Mouse (Mus musculus): ENCODE measurements at regions not wholly inside any gene's neighbourhood (a gene's known extent, or its start where the extent isn't known, plus 50 kb on each side); places are given as distances from the start of the nearest gene placed in this dataset.

DNA sequence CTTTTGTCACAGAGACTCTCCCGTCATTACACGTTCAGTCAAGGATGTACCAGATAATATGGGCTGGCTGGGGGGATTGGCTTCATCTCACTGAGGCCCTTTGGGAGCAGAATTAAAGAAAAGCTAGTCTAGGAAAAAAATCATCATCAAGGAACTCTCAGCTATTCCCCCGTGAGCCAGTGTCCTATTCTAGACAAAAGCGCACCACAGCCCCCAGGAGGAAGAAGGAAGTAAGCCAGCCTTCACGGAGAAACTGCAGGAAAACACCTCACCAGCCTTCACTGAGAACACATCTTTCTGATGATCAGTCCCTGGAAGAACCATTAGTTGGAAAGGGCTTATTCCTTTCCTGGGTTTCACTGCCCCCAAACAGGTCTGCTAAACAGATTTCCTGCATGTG lies 154.8 kb upstream of the Dapk1 start:
- DNase-seq (ENCODE audit: low read depth, low spot score): no peak
- H3K36me3 ChIP-seq (ENCODE audit: control insufficient read depth, insufficient read depth, low read length, poor library complexity, severe bottlenecking): no peaks in the 10 kb centered on the region
- H3K27me3 ChIP-seq (ENCODE audit: control insufficient read depth, insufficient read depth, low read length, poor library complexity, severe bottlenecking): no peaks in the 10 kb centered on the region

DNA sequence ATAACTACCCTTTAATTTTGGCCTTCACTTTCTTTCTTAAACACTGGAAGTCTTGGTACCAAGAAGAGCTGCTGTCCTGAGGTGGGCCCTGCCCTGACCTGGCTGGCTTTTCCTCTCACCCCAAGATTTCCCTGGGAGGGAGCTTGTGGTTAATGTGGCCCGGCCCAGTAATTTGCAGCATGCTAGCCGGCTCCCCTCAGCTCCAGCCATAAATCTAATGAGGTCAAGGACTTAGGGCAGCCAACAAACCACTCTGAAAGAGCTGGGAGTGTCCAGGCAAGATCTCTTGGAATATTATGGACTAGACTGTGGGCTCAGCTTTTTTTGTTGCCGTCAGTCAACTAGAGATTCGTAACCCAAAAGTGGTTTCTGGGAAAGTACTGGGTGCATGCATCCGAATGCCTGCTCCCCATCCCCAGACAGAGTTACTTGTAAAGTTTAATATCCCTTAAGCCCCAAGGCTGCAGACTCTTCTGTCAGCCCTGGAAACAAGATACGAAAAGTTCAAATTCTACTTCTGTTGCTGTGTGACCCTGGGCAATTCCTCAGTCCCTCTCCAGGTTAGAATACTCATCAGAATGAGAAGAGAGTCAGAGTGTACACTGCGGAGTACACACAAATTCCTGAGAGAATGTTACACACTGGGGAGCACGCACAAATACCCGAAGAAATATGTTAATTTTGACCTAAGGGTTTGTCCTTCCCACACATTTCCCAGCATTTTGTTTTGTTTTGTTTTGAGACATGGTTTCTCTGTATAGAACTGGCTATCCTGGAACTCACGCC lies 150.8 kb upstream of the Dapk1 start:
- Histone ChIP-seq H3K27me3 (ENCODE audit: control insufficient read depth, insufficient read depth, low read length, poor library complexity, severe bottlenecking) (no peaks in the 10 kb centered on the region), H3K36me3 (ENCODE audit: control insufficient read depth, insufficient read depth, low read length, poor library complexity, severe bottlenecking) (no peaks in the 10 kb centered on the region)
- DNase-seq (ENCODE audit: low read depth, low spot score): no peak

DNA sequence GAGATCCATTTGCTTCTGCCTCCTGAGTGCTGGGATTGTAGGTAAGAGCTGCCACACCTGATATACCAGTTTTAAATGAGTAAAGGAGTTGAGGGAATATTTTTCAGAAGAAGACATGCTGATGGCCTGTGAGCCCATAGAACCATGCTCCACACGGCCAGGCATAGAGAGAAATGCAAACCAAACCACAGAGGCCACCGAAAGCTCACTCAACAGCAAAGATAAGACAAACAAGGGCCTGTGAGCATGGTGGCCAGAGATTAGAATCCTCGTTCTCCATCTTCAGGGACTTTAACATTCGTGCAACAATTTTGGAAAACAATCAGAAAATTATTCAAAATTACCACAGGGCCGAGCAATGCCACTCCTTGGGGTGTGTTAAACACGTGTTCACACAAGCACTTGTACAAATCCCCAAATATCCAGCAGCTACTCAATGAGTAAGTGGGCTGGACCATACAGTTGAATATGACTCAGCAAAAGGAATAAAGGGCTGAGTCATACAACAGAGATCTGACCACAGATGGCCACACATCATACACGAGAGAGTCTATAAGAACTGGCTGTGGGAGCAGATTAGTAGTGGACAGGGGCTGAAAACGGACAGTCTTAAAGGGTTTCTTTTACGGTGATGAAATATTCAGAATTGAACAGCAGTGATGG lies 147.8 kb upstream of the Dapk1 start:
- no peak for DNase-seq (ENCODE audit: low read depth, low spot score)
- H3K27me3 ChIP-seq (ENCODE audit: control insufficient read depth, insufficient read depth, low read length, poor library complexity, severe bottlenecking): no peaks in the 10 kb centered on the region

DNA sequence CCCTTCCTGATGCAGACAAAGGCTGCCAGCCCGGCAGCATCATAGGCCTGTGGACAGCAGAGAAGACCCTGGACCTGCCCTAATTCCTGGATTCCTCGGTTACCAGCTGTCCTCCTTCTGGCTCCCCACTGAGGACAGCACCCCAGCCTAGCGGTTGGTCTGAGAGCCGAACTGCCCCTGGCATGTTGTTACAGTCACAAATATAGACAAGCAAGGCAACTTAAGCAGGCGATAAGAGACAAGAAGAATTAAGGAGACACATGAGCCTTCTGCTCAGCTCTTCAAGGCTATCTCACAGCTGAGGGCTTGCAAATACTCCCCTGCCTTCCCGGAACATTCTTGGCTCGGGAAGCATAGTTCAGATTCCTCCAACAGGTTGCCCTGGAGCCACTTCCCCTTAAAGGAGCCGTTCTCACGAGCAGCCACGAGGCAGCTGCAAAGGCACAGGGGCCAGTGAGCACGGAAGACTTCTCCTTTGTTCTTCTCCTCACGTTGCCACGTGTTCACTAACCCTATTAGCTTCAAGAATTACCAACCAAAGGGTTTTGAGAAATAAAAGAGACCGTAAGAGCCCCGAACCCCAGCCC lies 146.6 kb upstream of the Dapk1 start:
- Histone ChIP-seq H3K27me3 (ENCODE audit: control insufficient read depth, insufficient read depth, low read length, poor library complexity, severe bottlenecking) (no peaks in the 10 kb centered on the region), H3K36me3 (ENCODE audit: control insufficient read depth, insufficient read depth, low read length, poor library complexity, severe bottlenecking) (no peaks in the 10 kb centered on the region)
- no peak for DNase-seq (ENCODE audit: low read depth, low spot score)

More for the DNA sequence above, 147.8 kb upstream of the Dapk1 start:
- no peaks in the 10 kb centered on the region for H3K36me3 ChIP-seq (ENCODE audit: control insufficient read depth, insufficient read depth, low read length, poor library complexity, severe bottlenecking)

DNA sequence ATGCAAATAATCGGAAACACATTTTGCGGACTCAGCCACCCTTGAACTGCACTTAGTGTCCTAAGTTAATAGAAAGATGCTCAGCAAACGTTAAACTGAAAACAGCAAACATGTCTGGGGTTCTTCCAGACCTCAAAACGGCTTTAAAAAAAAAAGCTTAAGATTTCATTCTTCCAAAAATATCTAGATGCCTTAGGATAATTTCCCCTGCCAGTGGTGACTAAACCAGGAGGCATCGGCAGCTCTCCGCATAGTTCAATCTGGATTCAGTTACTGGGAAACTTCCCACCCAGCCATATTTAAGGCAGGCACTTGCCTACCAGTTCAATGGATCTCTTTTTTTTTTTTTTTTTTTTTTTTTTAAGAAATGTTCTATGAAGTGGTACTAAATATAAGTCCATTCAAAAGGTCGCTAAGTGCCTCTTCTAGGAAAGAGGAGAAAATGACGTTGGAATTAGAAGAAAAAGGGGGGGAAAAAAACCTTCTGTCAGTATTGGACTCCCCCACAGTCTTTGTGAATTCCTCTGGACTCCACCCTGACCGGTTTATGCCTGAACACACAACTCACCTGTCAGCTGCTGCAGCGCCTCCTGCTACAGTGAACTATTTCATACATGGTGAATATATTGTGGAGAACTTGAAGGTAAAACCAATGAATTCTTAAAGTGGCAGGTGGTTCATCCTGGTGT lies 145.7 kb upstream of the Dapk1 start:
- no peaks in the 10 kb centered on the region for H3K36me3 ChIP-seq (ENCODE audit: control insufficient read depth, insufficient read depth, low read length, poor library complexity, severe bottlenecking)
- DNase-seq (ENCODE audit: low read depth, low spot score): no peak
- H3K27me3 ChIP-seq (ENCODE audit: control insufficient read depth, insufficient read depth, low read length, poor library complexity, severe bottlenecking): no peaks in the 10 kb centered on the region

DNA sequence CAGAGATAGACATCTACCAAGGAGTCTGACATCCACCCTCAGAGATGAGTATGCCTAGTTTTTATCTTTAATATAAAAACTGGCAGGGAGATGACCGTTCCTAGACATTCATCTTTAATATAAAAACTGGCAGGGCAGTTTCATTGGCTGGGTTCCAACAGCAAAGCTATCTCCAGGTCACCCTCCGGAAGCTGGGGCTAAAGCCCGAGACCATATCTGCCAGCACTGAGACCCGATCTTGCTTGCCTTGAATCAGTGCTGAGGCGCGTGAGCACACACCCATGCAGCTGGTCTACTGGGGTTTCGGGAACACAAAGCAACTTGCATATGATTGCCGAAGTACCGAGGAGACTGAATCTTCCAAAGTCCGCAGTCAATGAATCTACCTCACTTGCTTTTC lies 144.5 kb upstream of the Dapk1 start:
- H3K27me3 ChIP-seq (ENCODE audit: control insufficient read depth, insufficient read depth, low read length, poor library complexity, severe bottlenecking): no peaks in the 10 kb centered on the region
- no peaks in the 10 kb centered on the region for H3K36me3 ChIP-seq (ENCODE audit: control insufficient read depth, insufficient read depth, low read length, poor library complexity, severe bottlenecking)
- no peak for DNase-seq (ENCODE audit: low read depth, low spot score)

DNA sequence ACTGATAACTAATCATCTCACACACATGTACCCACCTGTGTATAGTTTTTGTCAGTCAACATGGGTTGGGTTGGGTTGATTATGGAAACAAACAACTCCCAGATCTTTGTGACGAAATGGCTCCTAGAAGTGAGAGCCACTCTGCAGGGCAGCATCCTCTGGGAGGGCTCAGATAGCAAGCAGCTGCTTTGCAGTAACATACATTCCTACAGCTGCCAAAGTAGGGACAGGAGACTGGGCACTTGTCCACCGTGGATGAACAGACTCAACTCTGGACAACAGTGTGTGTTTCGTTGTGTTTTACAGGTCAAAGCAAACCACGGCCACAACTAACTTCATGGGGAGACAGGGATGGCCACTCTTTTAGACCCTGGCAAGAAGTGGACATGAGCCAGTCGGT lies 142.7 kb upstream of the Dapk1 start:
- DNase-seq (ENCODE audit: low read depth, low spot score): no peak
- H3K36me3 ChIP-seq (ENCODE audit: control insufficient read depth, insufficient read depth, low read length, poor library complexity, severe bottlenecking): no peaks in the 10 kb centered on the region

DNA sequence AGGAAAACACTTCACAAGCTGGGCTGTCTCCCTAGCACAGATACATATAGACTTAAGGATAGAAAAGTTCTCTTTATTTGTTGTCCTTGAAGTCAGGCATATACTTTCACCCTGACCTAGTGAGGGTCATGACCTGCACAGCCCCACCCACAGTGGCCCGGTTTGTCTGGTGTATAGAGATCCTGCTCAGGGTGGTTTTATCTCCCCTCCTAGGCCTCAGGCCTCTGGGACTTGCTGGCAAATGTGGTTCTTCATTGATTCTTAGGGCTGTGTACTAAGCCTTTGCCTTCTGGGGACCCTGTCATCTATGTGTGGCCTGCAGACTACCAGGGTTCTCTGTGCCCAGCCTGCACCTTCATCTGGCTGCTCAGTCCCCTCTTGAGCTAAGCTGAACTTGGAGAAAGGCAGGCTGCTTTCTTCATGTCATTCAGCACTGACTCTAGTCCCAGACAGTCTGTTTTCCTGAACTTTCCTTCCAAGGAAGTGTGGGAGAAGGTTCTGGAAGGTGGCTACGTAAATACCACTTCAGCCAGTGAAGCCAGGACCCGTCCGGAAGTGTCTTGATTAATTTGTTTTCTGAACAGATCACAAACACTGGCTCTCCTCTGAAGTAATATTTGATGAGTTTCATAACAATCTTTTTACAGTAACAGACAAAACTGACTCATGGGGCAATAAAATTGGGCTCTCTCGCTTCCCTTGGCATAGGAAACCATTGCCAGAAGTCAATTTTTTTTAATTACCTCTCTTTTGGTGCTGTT lies 135.0 kb upstream of the Dapk1 start:
- no peak for DNase-seq (ENCODE audit: low read depth, low spot score)
- no peaks in the 10 kb centered on the region for H3K36me3 ChIP-seq (ENCODE audit: control insufficient read depth, insufficient read depth, low read length, poor library complexity, severe bottlenecking)
- H3K27me3 ChIP-seq (ENCODE audit: control insufficient read depth, insufficient read depth, low read length, poor library complexity, severe bottlenecking): no peaks in the 10 kb centered on the region

More for the DNA sequence above, 142.7 kb upstream of the Dapk1 start:
- no peaks in the 10 kb centered on the region for H3K27me3 ChIP-seq (ENCODE audit: control insufficient read depth, insufficient read depth, low read length, poor library complexity, severe bottlenecking)

DNA sequence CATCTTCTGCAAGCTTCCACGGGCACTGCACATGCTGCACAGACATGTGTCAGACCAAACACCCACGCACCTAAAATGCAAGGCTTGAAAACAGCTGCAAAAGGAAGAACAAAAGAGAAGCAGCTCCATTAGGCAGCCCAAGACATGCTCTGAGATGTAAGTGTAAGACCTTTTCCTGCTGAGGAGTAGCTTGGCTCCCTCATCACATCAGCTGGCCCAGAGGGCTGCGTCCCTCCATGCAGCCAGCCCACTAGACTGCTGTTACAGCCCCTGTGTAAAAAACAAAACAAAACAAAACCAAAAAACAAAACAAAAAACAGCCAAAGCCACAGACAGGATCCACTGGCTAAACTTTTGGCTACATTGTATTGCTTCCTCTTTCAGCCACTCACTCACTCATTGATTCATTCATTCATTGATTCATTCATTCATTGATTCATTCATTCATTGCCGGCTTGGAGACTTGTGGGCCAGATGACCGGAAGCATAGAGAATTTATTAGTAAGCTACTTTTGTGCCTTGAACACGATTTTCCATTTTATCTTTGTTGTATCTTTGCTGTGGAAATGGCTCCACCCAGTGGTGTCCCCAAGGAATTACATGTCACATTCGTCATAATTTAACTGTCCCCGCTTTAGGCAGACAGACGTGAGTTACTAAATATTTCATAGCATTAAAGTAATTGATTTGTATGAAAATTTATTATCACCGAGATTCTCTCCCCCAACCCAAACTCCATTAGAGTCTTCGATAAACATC lies 133.7 kb upstream of the Dapk1 start:
- DNase-seq (ENCODE audit: low read depth, low spot score): peak; percentile 9
- Histone ChIP-seq H3K27me3 (ENCODE audit: control insufficient read depth, insufficient read depth, low read length, poor library complexity, severe bottlenecking) (no peaks in the 10 kb centered on the region), H3K36me3 (ENCODE audit: control insufficient read depth, insufficient read depth, low read length, poor library complexity, severe bottlenecking) (no peaks in the 10 kb centered on the region)

DNA sequence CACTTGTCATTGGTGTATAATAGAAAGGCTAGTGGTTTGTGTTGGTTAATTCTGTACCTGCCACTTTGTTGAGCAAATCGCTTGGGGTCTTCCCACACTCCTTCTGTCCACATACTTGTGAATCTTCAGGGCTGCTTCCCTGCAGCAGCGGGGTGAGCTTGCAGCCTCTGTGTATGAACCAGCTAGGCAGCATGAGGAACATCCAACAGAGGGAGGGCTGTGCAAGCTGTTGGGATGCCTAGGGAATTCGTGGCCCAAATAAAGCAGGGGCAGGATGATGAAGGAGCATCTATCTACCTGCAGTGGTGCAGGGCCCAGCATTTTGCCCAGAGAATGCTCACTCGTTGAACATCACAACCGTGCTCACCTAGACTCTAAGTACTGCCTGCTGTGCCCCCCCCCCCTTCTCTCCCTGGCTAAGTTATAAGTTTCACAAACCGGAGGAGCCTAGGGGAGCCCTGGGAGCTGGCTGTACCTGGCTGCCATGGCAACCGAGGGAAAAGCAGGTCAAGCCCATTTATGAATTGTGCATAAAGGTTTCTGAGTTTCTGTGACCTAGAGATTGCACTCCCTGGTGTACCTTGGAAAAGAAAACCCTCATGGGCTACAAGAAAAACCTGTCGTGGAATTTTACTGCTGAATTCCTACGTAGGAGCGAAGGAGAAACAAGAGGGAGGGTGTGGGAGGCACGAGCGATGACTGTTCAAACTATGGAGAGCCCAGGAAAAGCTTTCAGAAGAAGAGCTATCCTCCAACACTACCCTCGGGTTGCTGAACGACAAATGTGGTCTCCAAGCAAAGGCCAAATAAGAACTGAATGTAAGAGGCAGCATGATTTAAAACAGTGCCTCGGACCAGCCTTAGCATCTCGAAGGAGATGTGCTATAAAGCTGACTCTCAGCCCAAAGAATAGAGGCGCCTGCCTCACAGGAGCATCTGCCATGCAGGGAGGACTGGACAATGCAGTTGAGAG lies 131.0 kb upstream of the Dapk1 start:
- Histone ChIP-seq H3K36me3 (ENCODE audit: control insufficient read depth, insufficient read depth, low read length, poor library complexity, severe bottlenecking) (no peaks in the 10 kb centered on the region), H3K27me3 (ENCODE audit: control insufficient read depth, insufficient read depth, low read length, poor library complexity, severe bottlenecking) (no peaks in the 10 kb centered on the region)
- DNase-seq (ENCODE audit: low read depth, low spot score): no peak

DNA sequence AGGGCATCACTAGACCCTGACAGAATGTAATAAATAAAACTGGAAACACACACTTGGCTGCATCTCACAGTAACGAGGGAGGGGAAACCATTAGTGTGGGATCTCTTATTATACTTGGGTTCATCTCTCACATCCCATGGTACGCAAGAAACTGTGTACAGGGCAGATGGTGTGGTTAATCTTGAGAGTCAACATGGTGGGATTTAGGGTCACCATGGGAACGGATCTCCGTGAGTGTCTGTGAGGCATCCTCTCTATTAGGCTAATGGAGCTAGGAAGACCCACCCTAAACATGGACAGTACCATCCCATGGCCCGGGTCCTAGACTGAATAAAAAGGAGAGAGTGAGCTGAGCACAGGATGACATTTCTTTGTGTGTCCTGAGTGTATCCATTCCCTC lies 130.1 kb upstream of the Dapk1 start:
- no peak for DNase-seq (ENCODE audit: low read depth, low spot score)
- H3K27me3 ChIP-seq (ENCODE audit: control insufficient read depth, insufficient read depth, low read length, poor library complexity, severe bottlenecking): no peaks in the 10 kb centered on the region
- H3K36me3 ChIP-seq (ENCODE audit: control insufficient read depth, insufficient read depth, low read length, poor library complexity, severe bottlenecking): no peaks in the 10 kb centered on the region

DNA sequence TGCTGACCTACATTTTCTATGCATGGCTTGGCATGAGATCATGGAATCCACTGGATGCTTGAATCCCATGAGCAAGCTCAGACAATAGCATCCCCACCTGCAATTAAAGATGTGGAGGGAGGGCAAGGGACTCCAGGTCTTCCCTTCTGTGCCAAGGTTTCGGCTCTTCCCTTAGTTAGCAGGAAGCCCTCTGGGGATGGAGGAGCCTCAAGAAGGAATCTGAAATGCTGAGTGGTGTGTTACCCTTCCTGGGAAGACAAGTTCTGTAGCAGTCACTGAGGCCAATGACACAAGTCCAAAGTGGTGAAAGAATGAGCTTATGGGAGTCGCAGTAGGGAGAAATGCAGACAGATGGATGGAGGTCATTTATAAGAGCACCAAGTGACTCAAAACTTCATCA lies 125.4 kb upstream of the Dapk1 start:
- no peak for DNase-seq (ENCODE audit: low read depth, low spot score)
- H3K36me3 ChIP-seq (ENCODE audit: control insufficient read depth, insufficient read depth, low read length, poor library complexity, severe bottlenecking): no peaks in the 10 kb centered on the region
- no peaks in the 10 kb centered on the region for H3K27me3 ChIP-seq (ENCODE audit: control insufficient read depth, insufficient read depth, low read length, poor library complexity, severe bottlenecking)

DNA sequence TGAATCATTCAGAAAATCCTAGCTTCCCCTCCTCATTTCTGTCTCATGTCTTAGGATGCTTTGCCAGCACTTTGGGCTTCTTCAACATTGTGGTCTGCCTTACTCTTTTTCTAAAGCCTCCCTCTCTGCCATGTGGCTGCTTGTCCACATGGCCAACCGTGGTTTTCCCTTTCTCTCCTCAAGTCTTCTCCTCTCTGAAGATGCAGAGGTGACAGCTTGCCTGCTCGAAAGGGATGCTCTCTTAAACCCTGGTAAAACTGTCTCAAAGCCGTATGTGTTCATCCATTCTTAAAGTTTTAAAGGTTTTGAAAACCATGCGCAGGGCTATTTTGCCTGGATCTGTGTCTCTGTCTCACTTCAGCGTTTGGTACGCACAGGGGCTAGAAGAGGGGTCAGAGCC lies 123.4 kb upstream of the Dapk1 start:
- Histone ChIP-seq H3K27me3 (ENCODE audit: control insufficient read depth, insufficient read depth, low read length, poor library complexity, severe bottlenecking) (no peaks in the 10 kb centered on the region), H3K36me3 (ENCODE audit: control insufficient read depth, insufficient read depth, low read length, poor library complexity, severe bottlenecking) (no peaks in the 10 kb centered on the region)
- no peak for DNase-seq (ENCODE audit: low read depth, low spot score)
